Mouse (Mus musculus) erythroblast, embryonic 14.5 days (primary cell): Measurements from ENCODE around the gene Ssx2ip.

ENCODE experiments used
- GATA1 ChIP-seq: IDR thresholded peaks from 2 replicates; pipeline ENCODE4 v1.6.1; 2012; ENCODE audit warnings: low read length, inconsistent platforms, mixed read lengths
- TAL1 ChIP-seq: IDR thresholded peaks from 3 replicates; pipeline ENCODE4 v1.6.1; 2012; ENCODE audit warnings: low read length, inconsistent platforms, mixed read lengths

GRCm38 (mm10) chr3:146440422-146440821 lies 36.0 kb downstream of the Ssx2ip start:
- TF ChIP-seq GATA1 (no peak), TAL1 (no peak)
